Mouse (Mus musculus): ENCODE measurements around the gene Rras2. TPM values are rescaled to one million over a fixed set of nuclear protein-coding genes. Genes with fewer than 3 reads are reported as not detected.

Rras2 gene
- polyA plus RNA-seq, 1 experiment from 2014 or later, result 24.4 TPM

DNA sequence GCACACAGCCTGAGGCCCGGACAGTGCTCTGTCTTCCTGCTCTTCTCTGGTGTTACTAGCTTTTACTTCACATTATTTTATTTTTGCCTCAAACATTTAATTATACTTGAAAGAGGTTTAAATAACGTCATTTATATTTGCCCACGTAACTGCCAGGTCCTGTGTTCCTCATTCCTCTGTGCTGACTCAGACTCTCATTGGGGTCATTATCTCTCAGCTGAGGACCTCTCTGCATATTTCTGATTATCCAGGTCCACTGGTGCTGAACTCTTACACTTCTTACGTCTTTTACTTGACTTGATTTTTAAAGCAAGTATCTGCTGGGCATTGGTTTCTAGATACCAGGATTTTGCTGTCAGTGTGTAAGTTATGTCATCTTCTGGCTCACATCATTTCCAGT, 63.9 kb downstream of the Rras2 start:
- H3K4me3 ChIP-seq, result no peak overlapping the region
- peaks cover 6% of the 10 kb centered on the region; the same call in 1 of the 2 replicates for H3K36me3 ChIP-seq
- 79% methylated on average over 4 of the region's 4 CpGs for WGBS
- H3K4me2 ChIP-seq (replicated peaks), result no peak overlapping the region
- no peak for ATAC-seq (ENCODE audit: insufficient number of reproducible peaks, insufficient read depth, low FRiP score, low TSS enrichment)
- H3K9me3 ChIP-seq, result no peaks in the 10 kb centered on the region
- no peak overlapping the region for H3K27ac ChIP-seq
- no peak overlapping the region for H3K9ac ChIP-seq
- no peaks in the 10 kb centered on the region for H3K27me3 ChIP-seq
- H3K4me1 ChIP-seq, result 0 out of 2 replicates have a peak, but pooled peaks cover 3% of the 10 kb centered on the region

DNA sequence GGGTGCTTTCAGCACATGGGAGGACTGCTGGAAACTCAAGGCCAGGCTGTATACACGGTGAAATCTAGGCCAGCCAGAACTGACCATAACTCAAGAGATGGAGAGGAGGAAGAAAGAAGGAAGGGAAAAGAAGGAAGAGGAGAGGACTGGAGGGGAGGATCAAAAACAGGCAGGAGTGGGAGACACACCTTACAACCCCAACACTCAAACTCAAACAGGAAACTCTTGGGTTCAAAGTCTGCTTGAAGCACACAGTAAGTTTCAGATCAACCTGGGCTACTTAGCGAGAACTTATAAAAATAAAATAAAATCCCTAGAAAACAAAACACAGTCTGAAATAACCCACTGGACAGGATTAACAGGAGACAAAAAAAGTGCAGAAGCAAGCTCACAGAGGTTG, 71.8 kb downstream of the Rras2 start:
- Histone ChIP-seq H3K9me3 (no peaks in the 10 kb centered on the region), H3K27me3 (no peaks in the 10 kb centered on the region), H3K36me3 (peaks cover 8% of the 10 kb centered on the region; the same call in 1 of the 2 replicates), H3K4me1 (peaks cover 10% of the 10 kb centered on the region; the same call in 1 of the 2 replicates), H3K4me2 (replicated peaks) (no peak overlapping the region), H3K9ac (no peak overlapping the region), H3K4me3 (no peak overlapping the region), H3K27ac (no peak overlapping the region)
- no peak for ATAC-seq (ENCODE audit: insufficient number of reproducible peaks, insufficient read depth, low FRiP score, low TSS enrichment)
- 73% methylated on average over 2 of the region's 2 CpGs for WGBS

DNA sequence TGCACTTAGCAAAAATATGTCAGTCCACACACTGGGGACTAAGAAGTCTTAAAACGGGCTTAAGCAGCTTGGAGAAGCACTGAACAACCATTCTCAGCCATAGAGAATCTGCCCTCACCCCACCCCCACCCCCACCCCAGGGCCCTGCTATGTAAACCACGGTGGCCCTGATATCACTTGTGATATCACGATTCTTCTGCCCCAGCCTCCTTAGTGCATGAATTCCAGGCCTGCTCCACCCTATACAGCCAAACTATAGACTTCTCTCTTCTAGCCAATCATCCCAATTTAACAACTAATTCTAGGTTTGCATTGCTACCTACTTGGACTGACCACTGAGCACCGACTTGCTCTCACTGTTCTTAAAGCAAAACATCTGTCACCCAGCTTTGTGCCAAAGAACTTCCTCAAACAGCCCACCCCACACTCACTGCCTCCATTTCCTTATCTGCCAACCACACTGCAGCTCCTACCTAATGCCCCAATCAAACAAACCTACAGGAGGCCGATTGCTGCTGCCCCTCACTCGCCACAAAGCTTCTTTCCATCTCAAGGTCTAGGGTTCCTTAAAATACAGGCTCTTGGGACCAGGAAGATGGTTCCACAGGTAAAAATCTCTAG, 73.5 kb downstream of the Rras2 start:
- Histone ChIP-seq H3K4me3 (no peak overlapping the region), H3K9ac (no peak overlapping the region), H3K4me1 (peaks cover 10% of the 10 kb centered on the region; the same call in 1 of the 2 replicates), H3K27me3 (no peaks in the 10 kb centered on the region), H3K9me3 (no peaks in the 10 kb centered on the region), H3K27ac (no peak overlapping the region), H3K4me2 (replicated peaks) (no peak overlapping the region), H3K36me3 (peaks cover 17% of the 10 kb centered on the region)
- 61% methylated on average over 6 of the region's 6 CpGs for WGBS
- no peak for ATAC-seq (ENCODE audit: insufficient number of reproducible peaks, insufficient read depth, low FRiP score, low TSS enrichment)

DNA sequence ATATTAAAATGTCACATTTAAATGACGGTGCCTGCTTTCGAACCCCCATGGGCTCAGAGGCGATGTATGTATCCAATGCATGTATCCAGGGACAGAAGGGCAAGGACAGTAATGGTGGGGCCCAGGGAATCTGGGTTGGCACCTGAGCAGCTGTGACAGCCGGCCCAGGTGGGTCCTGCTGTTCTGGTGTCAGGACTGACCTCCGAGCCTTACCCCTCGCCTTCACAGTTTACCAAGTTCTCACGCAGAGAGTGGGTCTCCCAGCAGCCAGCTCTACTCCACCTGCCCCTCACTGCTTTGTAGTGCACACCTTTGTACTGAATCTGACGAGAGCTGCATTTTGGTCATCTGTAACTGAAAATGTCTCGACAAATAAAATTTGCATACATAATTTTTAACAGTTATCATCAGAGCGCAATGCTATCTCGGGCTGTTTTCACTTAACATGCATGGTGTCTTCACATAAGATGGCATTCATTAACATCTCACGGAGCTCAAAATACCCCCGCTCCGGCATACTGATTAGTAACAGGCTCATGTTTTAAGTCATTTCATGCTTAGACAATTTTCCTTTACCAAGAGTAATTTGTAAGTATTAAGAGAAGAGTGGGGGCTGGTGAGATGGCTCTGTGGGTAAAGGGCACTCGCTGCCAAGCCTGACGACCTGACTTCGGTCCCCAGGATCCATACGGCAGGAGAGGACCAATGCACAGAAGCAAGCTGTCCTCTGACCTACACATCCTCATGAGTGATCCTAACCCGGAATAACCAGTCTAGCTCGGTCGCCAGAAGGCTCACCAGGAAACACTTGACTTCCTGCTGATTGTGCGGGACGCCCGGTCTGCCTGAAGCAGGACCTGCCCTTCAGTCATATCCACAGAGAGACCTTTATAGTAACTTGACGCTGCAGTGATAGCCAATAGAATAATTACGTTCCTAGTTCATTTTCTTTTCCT, 74.3 kb downstream of the Rras2 start:
- H3K4me2 ChIP-seq (replicated peaks), result no peak overlapping the region
- 63% methylated on average over 26 of the region's 26 CpGs for WGBS
- H3K9me3 ChIP-seq, result no peaks in the 10 kb centered on the region

DNA sequence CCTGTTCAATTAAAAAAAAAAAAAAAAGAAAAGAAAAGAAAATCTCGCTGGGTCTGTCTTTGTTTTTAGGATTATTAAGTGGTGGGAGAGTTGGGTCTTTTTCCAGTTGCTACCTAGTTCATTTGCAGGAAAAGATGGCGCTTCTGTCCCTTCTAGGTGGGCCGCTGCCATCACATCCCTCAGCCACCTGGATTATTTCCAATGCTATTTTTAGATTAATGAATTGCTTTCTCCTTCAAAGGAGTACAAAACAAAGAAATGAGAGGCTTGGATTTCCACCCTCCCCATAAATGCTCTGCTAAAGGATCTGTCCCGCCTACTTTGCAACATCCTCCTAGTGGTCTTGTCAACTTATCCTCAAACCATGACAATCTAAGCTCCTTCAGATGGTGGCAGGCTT, 76.2 kb downstream of the Rras2 start:
- WGBS, result 88% methylated on average over 4 of the region's 4 CpGs
- no peaks in the 10 kb centered on the region for H3K9me3 ChIP-seq
- H3K9ac ChIP-seq, result no peak overlapping the region
- H3K4me1 ChIP-seq, result peaks cover 10% of the 10 kb centered on the region; the same call in 1 of the 2 replicates
- no peak overlapping the region for H3K4me2 ChIP-seq (replicated peaks)
- no peak overlapping the region for H3K4me3 ChIP-seq
- no peak for ATAC-seq (ENCODE audit: insufficient number of reproducible peaks, insufficient read depth, low FRiP score, low TSS enrichment)
- no peaks in the 10 kb centered on the region for H3K27me3 ChIP-seq
- peaks cover 13% of the 10 kb centered on the region for H3K36me3 ChIP-seq
- no peak overlapping the region for H3K27ac ChIP-seq

More for the DNA sequence above, 74.3 kb downstream of the Rras2 start:
- no peaks in the 10 kb centered on the region for H3K27me3 ChIP-seq
- no peak overlapping the region for H3K27ac ChIP-seq
- ATAC-seq (ENCODE audit: insufficient number of reproducible peaks, insufficient read depth, low FRiP score, low TSS enrichment), result no peak
- H3K36me3 ChIP-seq, result peaks cover 16% of the 10 kb centered on the region
- peaks cover 10% of the 10 kb centered on the region; the same call in 1 of the 2 replicates for H3K4me1 ChIP-seq
- no peak overlapping the region for H3K4me3 ChIP-seq
- no peak overlapping the region for H3K9ac ChIP-seq

DNA sequence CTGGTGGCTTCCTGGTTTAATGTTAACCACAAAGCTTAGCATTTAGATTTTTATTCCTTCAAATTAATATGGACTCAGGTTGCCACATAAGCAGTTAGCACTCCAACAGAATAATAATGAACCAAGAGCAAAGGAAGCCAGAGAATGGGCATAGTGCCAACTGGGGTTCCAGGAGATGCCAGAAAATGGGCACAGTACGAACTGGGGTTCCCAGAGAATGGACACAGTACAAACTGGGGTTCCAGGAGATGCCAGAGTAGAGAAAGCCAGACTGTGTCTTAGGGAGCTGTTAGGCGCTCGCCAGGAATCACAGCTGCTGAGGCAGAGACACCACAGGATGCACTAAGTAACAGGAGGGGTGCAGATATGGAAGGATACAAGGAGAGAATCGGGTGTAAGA, 80.3 kb downstream of the Rras2 start:
- Histone ChIP-seq H3K4me3 (no peak overlapping the region), H3K27ac (no peak overlapping the region), H3K4me1 (no peaks in the 10 kb centered on the region), H3K9me3 (no peaks in the 10 kb centered on the region), H3K27me3 (no peaks in the 10 kb centered on the region), H3K9ac (no peak overlapping the region), H3K36me3 (peaks cover 13% of the 10 kb centered on the region), H3K4me2 (replicated peaks) (no peak overlapping the region)
- no peak for ATAC-seq (ENCODE audit: insufficient number of reproducible peaks, insufficient read depth, low FRiP score, low TSS enrichment)
- 83% methylated on average over 4 of the region's 4 CpGs for WGBS

DNA sequence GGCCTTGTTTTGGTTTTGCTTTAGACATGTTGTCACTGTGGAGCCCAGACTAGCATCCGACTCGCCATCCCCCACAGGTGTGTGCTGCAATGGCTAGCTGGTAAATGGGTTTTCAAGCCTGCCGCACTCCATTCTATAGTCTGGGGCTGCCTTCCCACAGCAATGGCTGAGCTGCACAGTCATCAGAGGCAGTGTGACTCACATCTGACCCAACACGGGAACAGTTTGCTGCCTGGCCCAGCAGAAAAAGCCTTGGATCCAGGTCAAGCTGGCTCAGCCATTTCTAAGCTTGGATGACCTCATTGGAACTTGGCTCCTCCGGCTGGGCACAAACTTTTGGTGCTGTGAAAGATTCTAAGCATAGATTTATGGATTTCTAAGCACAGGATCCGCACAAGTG, 88.0 kb downstream of the Rras2 start:
- Histone ChIP-seq H3K4me3 (no peak overlapping the region), H3K27me3 (no peaks in the 10 kb centered on the region), H3K9ac (no peak overlapping the region), H3K4me2 (replicated peaks) (no peak overlapping the region), H3K36me3 (peaks cover 3% of the 10 kb centered on the region; the same call in 1 of the 2 replicates), H3K27ac (no peak overlapping the region), H3K9me3 (no peaks in the 10 kb centered on the region), H3K4me1 (no peaks in the 10 kb centered on the region)
- WGBS, result 88% methylated on average over 6 of the region's 6 CpGs
- ATAC-seq (ENCODE audit: insufficient number of reproducible peaks, insufficient read depth, low FRiP score, low TSS enrichment), result no peak

DNA sequence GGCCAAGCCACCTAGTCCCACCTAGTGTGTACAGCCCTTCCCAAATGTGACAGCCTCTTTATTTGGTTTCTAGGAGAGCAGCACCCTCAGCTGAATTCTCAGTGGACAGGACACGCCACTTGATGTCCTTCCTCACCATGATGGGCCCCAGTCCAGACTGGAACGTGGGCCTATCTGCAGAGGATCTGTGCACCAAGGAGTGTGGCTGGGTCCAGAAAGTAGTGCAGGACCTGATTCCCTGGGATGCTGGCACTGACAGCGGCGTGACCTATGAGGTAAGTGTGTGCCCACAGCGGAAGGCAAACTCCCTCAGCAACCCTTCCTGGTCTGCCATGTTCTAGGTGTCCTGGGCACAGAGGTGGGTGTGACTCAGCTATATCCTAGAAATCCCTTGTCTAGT, 88.8 kb downstream of the Rras2 start:
- Histone ChIP-seq H3K36me3 (peaks cover 3% of the 10 kb centered on the region; the same call in 1 of the 2 replicates), H3K4me2 (replicated peaks) (no peak overlapping the region), H3K9ac (no peak overlapping the region), H3K9me3 (no peaks in the 10 kb centered on the region), H3K27me3 (no peaks in the 10 kb centered on the region), H3K4me3 (no peak overlapping the region), H3K4me1 (no peaks in the 10 kb centered on the region), H3K27ac (no peak overlapping the region)
- ATAC-seq (ENCODE audit: insufficient number of reproducible peaks, insufficient read depth, low FRiP score, low TSS enrichment), result no peak
- WGBS, result 88% methylated on average over 5 of the region's 5 CpGs

DNA sequence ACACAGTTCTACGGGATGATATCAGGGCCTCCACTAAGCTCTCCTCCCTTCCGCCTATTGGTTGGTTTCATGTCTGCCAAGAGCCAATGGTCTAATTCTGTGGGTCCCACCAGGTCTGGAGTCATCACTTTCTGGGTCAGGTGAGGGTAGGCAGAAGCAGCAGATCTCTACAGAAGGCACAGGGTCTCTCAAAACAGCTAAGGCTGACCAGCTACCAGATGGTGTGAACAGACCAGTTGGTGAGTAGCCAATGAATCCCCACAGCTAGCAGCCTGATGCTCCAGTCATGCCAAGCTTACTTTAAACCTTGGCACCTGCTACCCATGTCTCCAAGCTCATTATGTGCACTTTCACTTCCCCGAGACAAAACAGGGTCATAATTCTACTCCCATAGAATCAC, 90.2 kb downstream of the Rras2 start:
- Histone ChIP-seq H3K27me3 (no peaks in the 10 kb centered on the region), H3K4me3 (no peak overlapping the region), H3K27ac (no peak overlapping the region), H3K9ac (no peak overlapping the region), H3K36me3 (peaks cover 3% of the 10 kb centered on the region; the same call in 1 of the 2 replicates), H3K4me1 (no peaks in the 10 kb centered on the region), H3K9me3 (no peaks in the 10 kb centered on the region), H3K4me2 (replicated peaks) (no peak overlapping the region)
- ATAC-seq (ENCODE audit: insufficient number of reproducible peaks, insufficient read depth, low FRiP score, low TSS enrichment), result no peak
- 92% methylated on average over 3 of the region's 3 CpGs for WGBS

DNA sequence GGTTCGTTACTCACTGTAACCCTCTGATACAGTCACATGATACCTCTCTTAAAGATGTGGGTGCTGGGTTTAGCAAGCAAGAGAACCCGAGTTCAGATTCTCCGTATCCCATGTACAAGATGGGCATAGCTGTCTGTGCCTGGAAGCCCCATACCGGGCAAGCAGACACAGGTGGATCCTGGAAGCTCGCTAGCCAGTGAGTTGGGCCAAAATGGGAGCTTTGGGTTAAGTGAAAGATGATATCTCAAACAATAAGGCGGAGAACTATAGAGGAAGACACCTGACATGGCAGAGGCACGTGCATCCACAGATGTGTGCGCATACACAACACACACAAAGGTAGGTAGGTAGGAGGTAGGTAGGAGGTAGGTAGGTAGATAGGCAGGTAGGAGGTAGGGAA, 90.7 kb downstream of the Rras2 start:
- Histone ChIP-seq H3K4me1 (peaks cover 2% of the 10 kb centered on the region; the same call in 1 of the 2 replicates), H3K4me3 (no peak overlapping the region), H3K9ac (no peak overlapping the region), H3K27me3 (no peaks in the 10 kb centered on the region), H3K27ac (no peak overlapping the region), H3K4me2 (replicated peaks) (no peak overlapping the region), H3K36me3 (peaks cover 3% of the 10 kb centered on the region; the same call in 1 of the 2 replicates), H3K9me3 (no peaks in the 10 kb centered on the region)
- WGBS, result 90% methylated on average over 8 of the region's 8 CpGs
- no peak for ATAC-seq (ENCODE audit: insufficient number of reproducible peaks, insufficient read depth, low FRiP score, low TSS enrichment)

DNA sequence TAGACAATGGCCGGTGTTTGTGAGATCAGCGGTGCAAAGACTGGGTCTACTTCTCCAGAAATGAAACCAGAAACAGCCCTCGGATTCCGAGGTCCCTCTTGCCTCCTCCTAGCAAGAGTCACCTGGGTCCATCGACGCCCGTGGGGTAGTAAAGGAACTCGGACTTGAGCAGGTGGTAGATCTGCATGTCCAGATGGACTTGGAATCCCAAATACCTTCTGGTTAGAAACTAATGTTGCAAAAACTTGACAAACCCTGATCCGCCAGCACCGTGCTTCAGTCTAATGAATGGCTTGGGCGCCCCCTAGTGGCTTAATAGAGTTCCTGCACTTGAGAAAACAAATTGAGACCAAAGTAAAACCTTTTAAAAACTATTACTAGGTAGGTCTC, 96.9 kb downstream of the Rras2 start:
- no peak for ATAC-seq (ENCODE audit: insufficient number of reproducible peaks, insufficient read depth, low FRiP score, low TSS enrichment)

More for the DNA sequence above, 96.9 kb downstream of the Rras2 start:
- H3K4me3 ChIP-seq, result peak overlapping the region; percentile 38
- peak overlapping the region; percentile 66 for H3K4me2 ChIP-seq (replicated peaks)
- no peaks in the 10 kb centered on the region for H3K36me3 ChIP-seq
- peaks cover 3% of the 10 kb centered on the region; the same call in 1 of the 2 replicates for H3K4me1 ChIP-seq
- no peaks in the 10 kb centered on the region for H3K9me3 ChIP-seq
- no peak overlapping the region for H3K27ac ChIP-seq
- H3K9ac ChIP-seq, result no peak overlapping the region
- 3% methylated on average over 11 of the region's 11 CpGs for WGBS
- H3K27me3 ChIP-seq, result no peaks in the 10 kb centered on the region; the same call in 1 of the 2 replicates

Data from embryonic facial prominence, embryonic 12.5 days (tissue).